Mouse (Mus musculus) cortical plate, adult 2 months (tissue): Measurements from ENCODE around the gene Dnajb13.

Source experiments
- CTCF ChIP-seq: fragments of 200-500 bp; IDR thresholded peaks from 2 replicates; pipeline ENCODE4 v1.5.1; 2011; ENCODE audit warnings: mild to moderate bottlenecking, control low read depth, low read length; ENCODE audit not compliant: insufficient read depth; ENCODE audit errors: extremely low read depth
- POLR2A ChIP-seq: fragments of 200-500 bp; IDR thresholded peaks from 2 replicates; pipeline ENCODE4 v1.6.1; 2011; ENCODE audit warnings: mild to moderate bottlenecking, low read length, control low read depth; ENCODE audit not compliant: insufficient read depth; ENCODE audit errors: extremely low read depth

DNA sequence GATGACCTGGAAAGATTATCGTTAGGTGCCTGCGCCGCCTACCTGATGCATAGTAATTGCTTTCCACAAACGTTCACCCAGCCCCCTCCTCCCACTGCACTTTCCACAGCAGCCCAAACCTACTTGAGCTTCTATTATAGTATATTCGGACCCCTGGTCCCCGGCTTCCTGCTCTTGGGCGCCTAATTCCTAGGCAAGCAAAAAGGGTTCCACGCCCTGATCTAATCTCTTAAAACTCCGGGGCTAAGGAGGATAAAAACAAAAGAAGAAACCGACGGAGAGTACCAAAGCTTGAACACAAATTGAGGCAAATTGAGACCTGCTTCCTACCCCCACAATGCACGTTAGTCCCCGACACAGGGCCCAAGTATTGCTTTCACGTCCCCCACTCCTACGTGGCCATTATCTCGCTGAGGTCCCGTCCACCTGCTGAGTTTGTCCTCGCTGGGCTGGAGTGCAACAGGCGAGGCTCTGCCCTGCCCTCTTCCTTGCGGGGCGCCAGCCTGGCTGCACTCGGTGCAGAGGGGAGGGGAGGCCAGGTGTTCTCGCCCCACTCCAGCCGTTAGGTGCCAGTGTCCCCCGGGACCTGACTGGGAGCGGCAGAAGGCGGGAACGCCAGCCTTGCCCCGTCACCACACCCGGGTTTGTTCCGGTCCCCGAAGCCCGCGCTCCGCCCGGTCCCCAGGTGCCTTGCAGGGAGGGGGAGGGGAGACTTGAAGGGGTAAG is 22.2 kb downstream of the Dnajb13 start:
- no peak for TF ChIP-seq CTCF
- TF ChIP-seq POLR2A, result no peak
